Mouse (Mus musculus) A20 (cell line): ENCODE measurements around the gene Sgcd.

ENCODE experiments used
- DNase-seq: peaks from one replicate; pipeline ENCODE4 v3.0.0-alpha.2; 2011; ENCODE audit warnings: low read depth, low spot score

Sgcd gene

DNA sequence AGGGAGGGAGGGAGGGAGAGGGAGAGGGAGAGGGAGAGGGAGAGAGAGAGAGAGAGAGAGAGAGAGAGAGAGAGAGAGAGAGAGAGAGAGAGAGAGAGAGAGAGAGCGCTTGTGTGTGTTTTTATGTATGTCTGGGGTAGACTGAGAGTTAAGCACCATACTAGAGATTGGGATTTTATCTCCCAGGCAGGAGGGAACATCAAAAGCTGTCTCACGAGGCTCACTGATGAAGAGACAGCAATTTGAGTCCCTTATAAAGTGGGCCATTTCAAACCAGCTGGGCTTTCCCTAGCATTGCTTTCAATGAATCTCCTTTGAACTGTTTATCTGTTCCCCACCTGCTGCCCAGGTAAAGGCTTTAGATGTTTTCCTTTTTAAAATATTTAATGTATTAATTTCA is 973.1 kb downstream of the Sgcd start:
- no peak for DNase-seq

- DNase-seq = no peak
Observed at GRCm38 (mm10) chr11:47014278-47014677, 974.5 kb downstream of the Sgcd start.

DNA sequence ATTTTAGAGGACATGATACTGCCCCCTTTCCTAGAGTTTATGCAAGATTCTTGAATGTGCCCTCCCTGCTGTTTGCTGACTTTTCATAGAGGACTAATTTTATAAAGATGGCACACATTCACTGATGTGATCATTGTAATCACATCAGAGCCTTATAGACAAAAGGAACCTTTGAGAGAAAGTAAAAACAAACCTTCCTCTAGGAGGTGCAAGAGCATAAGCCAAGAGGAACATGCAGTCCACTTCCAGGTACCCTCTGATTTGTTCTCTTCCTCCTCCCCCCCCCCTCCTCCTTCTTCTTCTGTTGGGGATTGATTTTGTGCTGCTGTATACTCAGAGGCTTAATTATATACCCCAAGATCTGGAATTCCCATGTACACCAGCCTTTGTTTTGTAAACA is 978.6 kb downstream of the Sgcd start:
- DNase-seq = no peak

GRCm38 (mm10) chr11:47005301-47005875 is 983.4 kb downstream of the Sgcd start:
- DNase-seq = no peak

DNA sequence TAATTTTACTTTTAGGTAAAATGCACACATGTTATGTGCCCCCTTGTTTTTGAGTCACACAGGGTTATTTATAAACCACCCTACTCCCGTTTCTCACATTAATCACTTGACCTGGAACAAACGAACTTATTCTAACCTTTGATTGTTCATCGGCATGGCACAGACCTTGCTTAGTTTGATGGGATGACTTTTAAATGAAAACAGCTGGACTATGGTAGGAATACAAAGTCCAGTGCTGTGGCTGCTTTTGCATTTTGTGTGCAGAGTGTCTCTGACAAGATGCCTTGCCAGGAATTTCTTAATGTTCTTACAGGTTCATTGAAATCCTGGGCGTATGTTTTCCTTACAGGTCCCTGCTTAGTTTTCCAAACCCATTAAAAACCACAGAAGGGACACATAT is 1049.5 kb downstream of the Sgcd start:
- DNase-seq = no peak

GRCm38 (mm10) chr11:46924946-46925345 is 1063.8 kb downstream of the Sgcd start:
- no peak for DNase-seq

DNA sequence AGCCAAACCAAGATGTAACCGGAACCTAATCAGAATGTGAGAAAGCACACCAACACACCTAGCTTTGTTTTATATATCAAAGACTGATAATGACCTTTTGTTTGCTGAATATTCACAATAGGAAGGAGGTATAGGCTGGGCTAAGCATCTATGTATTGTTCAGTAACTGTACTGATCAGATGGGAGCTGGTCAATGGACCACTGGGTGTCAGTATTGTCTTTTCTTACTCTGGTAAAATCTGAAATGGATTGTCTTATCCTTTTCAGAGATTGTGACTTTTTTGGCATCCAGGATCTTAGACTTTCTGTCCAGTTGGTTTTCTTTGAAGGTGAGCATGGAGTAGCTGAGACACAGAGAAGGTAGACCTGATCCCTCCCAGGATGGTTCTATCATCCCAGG is 1068.5 kb downstream of the Sgcd start:
- DNase-seq = no peak

DNA sequence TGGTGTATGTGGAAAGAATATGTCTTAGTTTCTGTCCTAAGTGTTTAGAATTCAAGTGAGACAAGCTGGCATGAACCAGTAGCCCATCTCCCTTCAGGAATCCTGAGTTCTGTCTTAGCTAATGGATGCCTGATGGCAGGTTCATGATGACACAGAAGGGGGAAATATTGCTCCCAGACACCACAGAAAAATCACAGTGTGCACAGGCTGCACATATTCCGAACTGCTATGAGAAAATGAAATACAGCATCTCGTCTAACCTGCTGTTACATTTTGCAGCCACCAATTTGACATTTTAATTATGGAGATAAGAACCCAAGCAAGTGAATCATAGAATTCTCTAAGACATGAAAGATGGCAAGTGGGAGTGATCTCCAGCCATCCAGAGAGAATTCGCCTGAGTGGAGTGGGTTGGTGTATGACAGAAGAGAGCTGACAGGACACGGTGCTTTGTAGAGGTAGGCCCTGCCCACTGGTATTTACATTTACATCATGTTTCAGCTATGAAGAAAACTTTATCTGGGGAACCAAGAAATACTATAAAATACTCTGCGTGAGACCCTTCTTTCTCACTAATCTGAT is 1076.0 kb downstream of the Sgcd start:
- DNase-seq = no peak

GRCm38 (mm10) chr11:46904281-46904680 is 1084.5 kb downstream of the Sgcd start:
- peak; percentile 32 for DNase-seq

DNA sequence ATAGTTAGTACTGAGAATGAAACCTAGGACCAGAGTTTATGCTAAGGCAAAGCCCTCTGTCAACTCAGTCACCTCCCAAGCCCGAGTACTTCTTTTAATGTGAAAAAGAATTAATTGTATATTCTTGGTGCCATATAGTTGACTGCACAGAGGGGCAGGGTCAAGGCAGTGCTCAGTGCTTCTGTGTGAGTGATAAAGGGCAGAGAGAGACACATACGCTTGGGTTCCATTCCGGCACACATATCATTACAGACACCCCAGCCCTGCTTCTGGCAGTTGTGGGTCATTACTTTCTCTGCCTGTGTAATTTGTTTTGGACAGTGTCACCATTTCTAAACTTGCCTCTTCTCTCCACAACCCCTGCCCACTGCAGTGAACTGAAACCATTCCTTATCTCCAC is 1099.7 kb downstream of the Sgcd start:
- no peak for DNase-seq

GRCm38 (mm10) chr11:46882456-46882855 is 1106.3 kb downstream of the Sgcd start:
- DNase-seq = no peak

DNA sequence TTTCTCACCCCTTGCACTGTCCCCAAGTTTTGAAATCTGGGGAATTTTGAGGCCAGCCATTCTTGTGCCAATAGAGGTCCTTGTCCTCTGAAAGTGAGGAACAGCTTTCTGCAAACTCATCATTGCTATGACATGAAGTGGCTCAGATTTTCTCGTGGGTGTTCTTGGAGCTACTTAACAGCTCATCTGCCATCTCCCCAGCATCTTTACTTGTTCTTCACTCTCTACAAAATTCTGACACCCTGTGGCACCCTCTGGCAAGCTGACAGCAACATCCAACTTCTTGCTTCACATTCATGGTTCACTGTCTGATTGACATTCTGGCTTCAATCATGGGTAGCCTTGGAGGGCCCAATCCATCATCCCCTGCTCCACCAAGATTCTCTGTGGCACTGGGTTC is 1113.0 kb downstream of the Sgcd start:
- no peak for DNase-seq

DNA sequence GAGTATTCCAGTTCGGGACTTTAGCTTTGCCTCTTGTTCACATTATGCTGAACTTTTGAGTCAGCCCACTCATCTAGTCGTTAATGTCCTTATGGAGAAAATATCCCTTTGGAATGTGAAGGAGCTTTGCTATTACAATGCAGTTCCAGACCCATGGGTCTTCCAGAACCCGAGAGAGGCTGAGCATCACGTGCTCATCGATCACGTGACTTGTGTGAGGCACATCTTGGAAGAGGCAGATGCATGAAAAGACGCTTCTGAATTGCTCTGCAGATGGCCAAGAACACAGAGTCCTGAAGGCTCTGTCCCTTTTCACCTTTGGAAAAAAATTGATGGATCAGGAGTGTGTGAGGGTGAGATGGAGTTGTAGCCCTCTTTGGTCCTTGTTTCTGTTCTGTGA is 1120.2 kb downstream of the Sgcd start:
- DNase-seq = no peak

GRCm38 (mm10) chr11:46864809-46865208 is 1124.0 kb downstream of the Sgcd start:
- peak; percentile 44 for DNase-seq

DNA sequence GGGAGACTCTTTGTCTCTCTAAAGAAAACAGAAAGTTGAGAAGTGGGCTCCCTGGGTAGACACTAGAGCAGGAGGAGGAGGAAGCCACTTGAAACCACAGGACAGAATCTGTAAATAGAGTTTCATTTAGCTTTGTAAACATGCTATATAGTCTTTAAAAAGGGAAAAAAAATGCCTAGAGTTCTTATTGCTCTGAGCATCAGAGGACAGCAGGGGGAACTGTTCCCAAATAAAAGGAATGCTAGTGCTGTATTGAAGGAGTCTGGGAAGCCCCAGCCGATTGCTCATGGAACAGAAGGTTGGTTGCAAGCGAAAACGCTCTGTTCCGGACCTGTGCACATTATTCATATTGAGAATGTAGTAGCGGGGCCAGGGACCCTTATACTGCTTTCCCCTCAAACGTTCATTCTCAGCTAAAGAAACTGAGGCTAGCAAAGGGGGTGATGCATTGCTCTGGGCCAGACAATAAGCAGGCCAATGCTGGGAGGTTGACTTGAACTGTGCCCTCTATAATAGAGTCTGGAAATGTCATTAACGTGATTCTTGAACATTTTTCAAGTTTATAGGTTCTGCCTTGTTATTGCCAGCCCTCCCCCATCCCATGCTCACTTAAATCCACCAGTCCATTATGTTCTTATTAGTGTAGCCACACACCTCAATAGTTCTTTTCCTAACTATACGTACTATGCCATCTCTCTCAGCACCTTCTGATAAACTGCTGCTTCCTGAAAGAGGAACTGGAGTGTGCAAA is 1140.4 kb downstream of the Sgcd start:
- peak; percentile 65 for DNase-seq

DNA sequence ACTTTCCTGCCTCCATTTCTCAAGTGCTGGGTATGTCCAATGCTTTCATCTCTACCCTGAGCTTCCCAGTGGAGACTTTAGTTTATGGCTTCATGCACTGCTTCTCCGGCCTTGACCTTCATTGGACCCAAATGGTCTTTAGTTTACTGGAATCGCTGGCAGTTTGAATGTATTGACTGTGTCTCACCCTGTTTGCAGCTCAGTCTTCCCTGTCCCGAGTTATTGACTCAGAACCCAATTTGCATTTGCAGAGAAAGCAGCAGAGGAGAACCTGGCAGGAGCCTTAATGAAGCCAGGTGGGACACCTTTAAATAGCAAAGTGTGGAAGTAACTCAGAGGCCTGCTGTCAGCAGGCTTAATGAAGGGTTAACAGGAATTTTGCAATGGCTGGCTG is 1140.9 kb downstream of the Sgcd start:
- DNase-seq = no peak

DNA sequence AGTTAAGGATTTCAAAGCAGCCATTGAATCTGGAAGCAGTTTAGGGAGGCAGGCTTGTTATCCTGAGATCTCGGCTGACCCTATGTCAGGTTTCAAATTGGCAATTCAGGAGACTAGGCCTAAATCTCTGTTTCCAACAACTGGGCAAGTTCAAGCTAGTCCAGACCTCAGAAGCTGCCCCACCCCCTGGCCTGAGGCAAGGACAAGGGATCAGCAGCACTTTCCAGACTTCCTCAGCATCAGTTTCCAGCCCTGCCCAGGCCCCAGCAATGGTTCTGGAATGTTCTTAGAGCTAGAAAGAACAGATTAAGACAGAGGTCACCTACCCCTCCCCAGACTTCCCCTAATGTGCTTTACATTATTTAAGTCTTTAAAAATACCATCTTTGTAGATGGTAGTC is 1142.1 kb downstream of the Sgcd start:
- DNase-seq = no peak
